Mouse (Mus musculus) cortical plate, adult 2 months (tissue): ENCODE measurements at regions not wholly inside any gene's neighbourhood (a gene's known extent, or its start where the extent isn't known, plus 50 kb on each side); places are given as distances from the start of the nearest gene placed in this dataset.

ENCODE experiments used
- H3K27ac ChIP-seq: fragments of 200-500 bp; 2 replicates; pipeline ENCODE4 v1.5.1; 2012; ENCODE audit warnings: low read length, control low read depth, inconsistent platforms; ENCODE audit not compliant: insufficient read depth
- H3K4me1 ChIP-seq: fragments of 200-500 bp; 2 replicates; pipeline ENCODE4 v1.6.1; 2011; ENCODE audit warnings: low read length; ENCODE audit not compliant: control insufficient read depth, insufficient read depth
- H3K4me3 ChIP-seq: fragments of 200-500 bp; 2 replicates; pipeline ENCODE4 v1.5.1; 2011; ENCODE audit warnings: mild to moderate bottlenecking, low read length, control low read depth; ENCODE audit not compliant: insufficient read depth
- CTCF ChIP-seq: fragments of 200-500 bp; IDR thresholded peaks from 2 replicates; pipeline ENCODE4 v1.5.1; 2011; ENCODE audit warnings: mild to moderate bottlenecking, control low read depth, low read length; ENCODE audit not compliant: insufficient read depth; ENCODE audit errors: extremely low read depth
- POLR2A ChIP-seq: fragments of 200-500 bp; IDR thresholded peaks from 2 replicates; pipeline ENCODE4 v1.6.1; 2011; ENCODE audit warnings: mild to moderate bottlenecking, low read length, control low read depth; ENCODE audit not compliant: insufficient read depth; ENCODE audit errors: extremely low read depth

DNA sequence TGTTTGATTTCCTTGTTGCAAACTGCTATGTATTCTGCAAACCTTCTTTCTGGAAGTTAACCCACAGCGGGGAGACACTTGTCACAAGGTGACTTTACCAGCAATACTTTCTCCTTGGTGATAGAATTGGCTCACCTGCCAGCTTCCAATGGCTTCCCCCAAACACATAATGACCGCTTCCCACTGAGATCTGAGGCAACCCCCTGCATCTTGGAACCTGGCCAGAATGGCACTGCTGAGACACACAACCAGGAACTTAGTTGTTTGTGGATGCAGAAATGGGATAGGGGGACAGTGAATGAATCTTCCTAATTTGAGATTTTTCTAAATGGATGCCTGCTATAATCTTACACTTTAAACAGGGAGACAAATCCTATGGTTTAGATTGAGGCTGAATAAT is 224.3 kb upstream of the Dph6 start:
- no peak overlapping the region for H3K27ac ChIP-seq
- H3K4me1 ChIP-seq = no peaks in the 10 kb centered on the region
- no peak overlapping the region for H3K4me3 ChIP-seq
- TF ChIP-seq CTCF = no peak
- TF ChIP-seq POLR2A = no peak

GRCm38 (mm10) chr2:114879784-114880183 is 225.0 kb upstream of the Dph6 start:
- no peak overlapping the region for H3K4me3 ChIP-seq
- no peak for TF ChIP-seq POLR2A
- TF ChIP-seq CTCF = no peak
- no peak overlapping the region for H3K27ac ChIP-seq
- H3K4me1 ChIP-seq = no peaks in the 10 kb centered on the region

DNA sequence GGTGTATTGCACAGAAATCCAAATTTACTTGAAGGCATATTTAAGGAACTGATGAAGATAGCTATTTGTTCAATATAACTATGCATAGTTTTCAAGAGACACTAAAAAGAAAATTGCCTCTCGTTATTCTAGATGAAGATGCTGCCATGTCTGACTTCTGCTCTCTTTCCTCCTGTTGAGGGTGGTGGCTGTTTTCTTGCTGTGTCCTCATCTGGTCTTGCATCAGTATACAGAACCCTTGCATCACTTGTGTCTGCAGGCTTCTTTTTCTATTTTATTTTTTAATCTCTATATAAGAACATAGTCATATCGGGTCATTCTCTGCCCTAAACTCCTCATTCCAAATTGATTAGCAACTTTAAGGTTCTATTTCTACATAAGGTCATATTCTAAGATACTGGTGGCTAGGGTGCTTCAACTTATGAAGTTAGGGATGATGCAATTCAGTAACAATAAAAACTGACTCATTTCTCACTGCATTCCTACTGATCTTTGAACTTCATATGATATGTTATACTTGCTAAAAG is 231.0 kb upstream of the Dph6 start:
- TF ChIP-seq CTCF = no peak
- no peak for TF ChIP-seq POLR2A
- no peak overlapping the region for H3K27ac ChIP-seq
- no peak overlapping the region for H3K4me3 ChIP-seq
- H3K4me1 ChIP-seq = no peaks in the 10 kb centered on the region

- no peaks in the 10 kb centered on the region for H3K4me1 ChIP-seq
- TF ChIP-seq POLR2A (no peak), CTCF (no peak)
- H3K4me3 ChIP-seq = no peak overlapping the region
- no peak overlapping the region for H3K27ac ChIP-seq
Measured at GRCm38 (mm10) chr2:114898812-114899211, 244.0 kb upstream of the Dph6 start.

- TF ChIP-seq CTCF (no peak), POLR2A (no peak)
- H3K4me1 ChIP-seq = no peaks in the 10 kb centered on the region
- H3K27ac ChIP-seq = no peak overlapping the region
- no peak overlapping the region for H3K4me3 ChIP-seq
Measured at GRCm38 (mm10) chr2:114911845-114912500, 257.2 kb upstream of the Dph6 start.

GRCm38 (mm10) chr2:114915025-114915690 is 260.4 kb upstream of the Dph6 start:
- TF ChIP-seq POLR2A = no peak
- TF ChIP-seq CTCF = no peak
- Histone ChIP-seq H3K27ac (no peak overlapping the region), H3K4me1 (no peaks in the 10 kb centered on the region), H3K4me3 (no peak overlapping the region)

GRCm38 (mm10) chr2:114918420-114919332 is 263.9 kb upstream of the Dph6 start:
- H3K4me1 ChIP-seq = no peaks in the 10 kb centered on the region
- H3K27ac ChIP-seq = no peak overlapping the region
- TF ChIP-seq CTCF (no peak), POLR2A (no peak)
- no peak overlapping the region for H3K4me3 ChIP-seq

DNA sequence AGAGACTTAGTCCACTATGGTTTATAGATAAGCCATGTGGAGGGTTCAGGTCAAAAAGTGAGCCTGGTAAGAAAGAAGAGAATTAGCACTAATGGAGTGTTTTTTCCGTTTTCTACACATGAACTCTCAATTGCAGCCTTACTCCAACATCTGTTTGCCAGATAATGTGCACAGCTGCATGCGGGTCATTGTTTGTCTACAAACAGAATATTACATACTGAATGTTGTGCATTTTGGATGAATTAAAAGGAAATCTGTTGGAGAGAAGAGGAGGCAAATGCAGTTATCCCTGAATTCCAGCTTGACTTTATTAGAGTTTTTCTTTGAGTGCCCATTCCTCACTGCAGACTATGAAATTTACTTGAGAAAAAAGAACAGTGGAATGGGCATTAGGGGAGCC is 269.1 kb upstream of the Dph6 start:
- TF ChIP-seq POLR2A = no peak
- TF ChIP-seq CTCF = no peak
- H3K27ac ChIP-seq = no peak overlapping the region
- no peaks in the 10 kb centered on the region for H3K4me1 ChIP-seq
- H3K4me3 ChIP-seq = no peak overlapping the region

- Histone ChIP-seq H3K4me1 (no peaks in the 10 kb centered on the region), H3K27ac (no peak overlapping the region), H3K4me3 (no peak overlapping the region)
- no peak for TF ChIP-seq CTCF
- no peak for TF ChIP-seq POLR2A
Measured at GRCm38 (mm10) chr2:114935436-114935835, 280.7 kb upstream of the Dph6 start.
